ENCODE assay signal across 9 mouse cellular contexts in the genomic region with DNA sequence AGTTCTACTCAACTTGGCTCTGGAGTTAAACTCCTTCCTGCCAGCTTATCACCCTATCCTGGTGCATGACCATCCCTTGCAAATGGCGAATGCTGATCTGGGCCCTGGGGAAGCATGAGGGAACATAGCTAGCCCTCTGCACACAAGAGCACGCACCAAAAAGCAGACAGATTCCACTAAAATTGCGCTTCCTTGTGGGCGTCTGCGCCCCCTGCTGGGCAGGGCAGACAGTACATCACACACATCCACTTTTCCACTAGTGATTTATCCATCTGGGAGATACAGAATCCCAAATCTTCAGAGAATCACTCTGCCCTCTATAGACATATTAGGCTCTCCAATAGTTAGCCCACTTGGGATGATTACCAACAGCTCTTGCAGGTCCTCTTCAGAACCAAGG. TPM values are rescaled to one million over a fixed set of nuclear protein-coding genes. Genes with fewer than 3 reads are reported as not detected.
DNase-seq lines count a peak whose midpoint lies in the region; ATAC-seq and TF ChIP-seq lines count a peak whose summit lies in the region.
"Had no signal": no experiment of that assay in that cellular context is flagged by ENCODE, and none has a peak within 500 bp of the region (broad histone marks: within the 10 kb centered on the region; RNA-seq: fewer than 3 reads in every experiment).

No protein-coding gene starts in this region.

- TF ChIP-seq CTCF in forebrain, postnatal 0 days (IDR thresholded peaks at IDR 0.05; ENCODE audit: low read depth): peak; percentile 48

- no peaks in the 10 kb centered on the region for H3K4me1 ChIP-seq in forebrain, postnatal 0 days (ENCODE audit: insufficient read depth)
- H3K4me1 ChIP-seq in forebrain, embryonic 12.5 days: no peaks in the 10 kb centered on the region
- H3K4me1 ChIP-seq in hindbrain, embryonic 13.5 days (replicated peaks): no peaks in the 10 kb centered on the region

- H3K4me2 ChIP-seq in forebrain, postnatal 0 days (ENCODE audit: low read depth): no peak overlapping the region
- H3K4me2 ChIP-seq in forebrain, embryonic 12.5 days: no peak overlapping the region
- H3K4me2 ChIP-seq in hindbrain, embryonic 13.5 days: no peak overlapping the region
- H3K4me2 ChIP-seq: heart, embryonic 11.5 days had no signal

- 54% methylated on average over 5 of the region's 5 CpGs for WGBS in forebrain, postnatal 0 days
- 37% methylated on average over 5 of the region's 5 CpGs for WGBS in forebrain, embryonic 12.5 days
- 42% methylated on average over 5 of the region's 5 CpGs for WGBS in hindbrain, embryonic 13.5 days

- no peak overlapping the region for H3K4me3 ChIP-seq in forebrain, postnatal 0 days (ENCODE audit: low read depth, low read length)
- no peak overlapping the region for H3K4me3 ChIP-seq in forebrain, embryonic 12.5 days (replicated peaks)
- no peak overlapping the region for H3K4me3 ChIP-seq in hindbrain, embryonic 13.5 days

- H3K9me3 ChIP-seq in forebrain, postnatal 0 days (ENCODE audit: low read length): no peaks in the 10 kb centered on the region; the same call in 1 of the 2 replicates
- H3K9me3 ChIP-seq in forebrain, embryonic 12.5 days: peaks cover 46% of the 10 kb centered on the region
- H3K9me3 ChIP-seq in hindbrain, embryonic 13.5 days: peaks cover 20% of the 10 kb centered on the region

- no peak for DNase-seq in forebrain, postnatal 0 days
- DNase-seq in 3134 (ENCODE audit: extremely low read depth, insufficient read length, low spot score) (peak; percentile 13), R1 (ENCODE audit: low read depth, low spot score) (peak; percentile 53)
- DNase-seq in kidney, postnatal 14 days: peak; percentile 21
- DNase-seq in cerebellum, adult 9-11 months: no peak
- no peak for DNase-seq in ovary, adult 18-20 months (ENCODE audit: low spot score)

- no peak overlapping the region for H3K27ac ChIP-seq in forebrain, postnatal 0 days (ENCODE audit: low read depth, low read length)
- H3K27ac ChIP-seq in forebrain, embryonic 12.5 days: no peak overlapping the region
- H3K27ac ChIP-seq in hindbrain, embryonic 13.5 days: no peak overlapping the region

- H3K9ac ChIP-seq in forebrain, postnatal 0 days: no peak overlapping the region
- no peak overlapping the region for H3K9ac ChIP-seq in forebrain, embryonic 12.5 days
- H3K9ac ChIP-seq in hindbrain, embryonic 13.5 days: no peak overlapping the region

- no peaks in the 10 kb centered on the region for H3K36me3 ChIP-seq in forebrain, postnatal 0 days (ENCODE audit: insufficient read depth)
- no peaks in the 10 kb centered on the region for H3K36me3 ChIP-seq in forebrain, embryonic 12.5 days (replicated peaks)
- H3K36me3 ChIP-seq in hindbrain, embryonic 13.5 days: no peaks in the 10 kb centered on the region

- ATAC-seq in forebrain, postnatal 0 days: no peak
- no peak for ATAC-seq in forebrain, embryonic 12.5 days (ENCODE audit: low FRiP score)
- no peak for ATAC-seq in hindbrain, embryonic 13.5 days (ENCODE audit: low FRiP score)

- no peaks in the 10 kb centered on the region for H3K27me3 ChIP-seq in forebrain, postnatal 0 days (ENCODE audit: insufficient read depth, low read length)
- no peaks in the 10 kb centered on the region for H3K27me3 ChIP-seq in forebrain, embryonic 12.5 days
- H3K27me3 ChIP-seq in hindbrain, embryonic 13.5 days: no peaks in the 10 kb centered on the region

RNA-seq across cellular contexts. Expression of a gene that starts 37.9 kb away (rescaled TPM):
- 19.5 and 19.9 TPM in 2 replicates for total RNA-seq in forebrain, postnatal 0 days (2014; rRNA removed)
- polyA plus RNA-seq in forebrain, postnatal 0 days (2015; fragmentation: Nextera tagmentation; extraction: Ambion mirVana): 23.8 and 25.1 TPM in 2 replicates
- polyA plus RNA-seq in forebrain, embryonic 12.5 days (2016; fragmentation: Nextera tagmentation; extraction: Ambion mirVana): 4.5 and 5.3 TPM in 2 replicates
- 14.4 and 16.7 TPM in 2 replicates for polyA plus RNA-seq in hindbrain, embryonic 13.5 days (2015; fragmentation: Nextera tagmentation; extraction: Ambion mirVana)

Comparison
In these comparisons a context has a peak if more than half of its experiments do, and no peak if none do; other contexts are left out.
1. DNase-seq: peak in 3134 (single experiment), R1 (single experiment) and kidney, postnatal 14 days (single experiment); none in forebrain, postnatal 0 days (single experiment), cerebellum, adult 9-11 months (single experiment) and ovary, adult 18-20 months (single experiment).